Mouse (Mus musculus) liver, adult (tissue): ENCODE data around the gene Bckdk.

Source experiments
- GATA4 ChIP-seq: IDR thresholded peaks from 2 replicates; pipeline ENCODE4 v1.6.1; 2014; ENCODE audit warnings: mild to moderate bottlenecking, low read length; ENCODE audit not compliant: insufficient replicate concordance

The Bckdk gene

DNA sequence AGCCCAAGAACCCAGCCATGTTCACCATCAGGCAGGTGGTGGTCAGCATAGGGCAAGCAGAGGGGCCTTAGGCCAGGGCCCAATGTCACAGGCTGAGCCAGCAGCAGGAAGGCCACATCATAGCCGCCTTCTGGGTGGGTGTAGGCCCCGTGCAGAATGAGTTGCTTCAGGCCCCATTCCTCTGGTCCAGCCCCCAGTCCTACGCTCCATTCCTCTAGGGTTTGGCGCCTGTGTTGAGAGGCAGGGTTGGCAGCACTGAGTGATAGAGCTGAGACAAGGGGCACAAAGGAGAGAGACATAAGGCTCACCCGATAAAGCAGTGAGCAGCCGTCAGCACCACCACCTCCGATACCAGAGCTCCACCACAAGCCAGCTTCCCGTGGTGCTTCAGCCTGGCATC, 16.7 kb upstream of the Bckdk start:
- no peak for TF ChIP-seq GATA4

DNA sequence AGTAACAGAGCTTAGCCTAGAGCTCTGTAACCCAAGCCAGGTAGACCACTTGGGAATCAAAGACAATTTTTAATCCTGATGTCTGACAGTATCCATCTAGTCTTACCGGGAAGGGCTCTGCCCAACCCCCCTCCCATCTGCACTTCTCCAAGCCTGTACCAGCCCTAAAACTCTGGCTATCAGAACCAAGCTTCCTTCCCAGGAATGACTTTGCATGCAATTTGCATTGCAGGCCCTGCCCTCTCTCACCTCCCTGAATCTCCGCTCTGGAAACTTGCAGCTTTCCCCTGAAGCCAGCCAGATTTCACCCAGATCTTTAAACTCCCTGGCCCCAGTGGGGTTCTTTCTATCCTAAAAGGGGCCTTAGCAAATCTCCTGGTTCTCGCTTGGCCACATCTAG, 16.1 kb upstream of the Bckdk start:
- TF ChIP-seq GATA4, result no peak

DNA sequence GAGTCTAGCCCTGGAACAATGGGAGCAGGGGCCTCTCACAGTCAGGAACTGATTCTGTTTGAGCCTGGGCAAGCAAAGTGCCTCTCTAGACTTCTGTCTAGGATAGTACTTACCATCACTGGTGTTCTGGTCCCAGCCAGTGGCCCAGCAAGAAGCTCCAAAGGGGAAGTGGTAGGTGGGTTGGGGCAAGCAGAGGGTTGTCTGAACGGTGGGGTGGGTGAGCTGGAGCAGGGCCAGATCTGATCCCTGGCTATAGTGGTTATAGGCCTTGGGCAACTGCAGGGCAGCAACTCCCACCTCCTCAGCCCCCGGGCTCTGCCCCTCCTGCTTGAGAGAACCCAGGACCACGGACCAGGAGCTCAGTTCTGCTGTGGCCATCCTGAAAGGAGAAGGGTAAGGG, 15.1 kb upstream of the Bckdk start:
- TF ChIP-seq GATA4, result no peak

DNA sequence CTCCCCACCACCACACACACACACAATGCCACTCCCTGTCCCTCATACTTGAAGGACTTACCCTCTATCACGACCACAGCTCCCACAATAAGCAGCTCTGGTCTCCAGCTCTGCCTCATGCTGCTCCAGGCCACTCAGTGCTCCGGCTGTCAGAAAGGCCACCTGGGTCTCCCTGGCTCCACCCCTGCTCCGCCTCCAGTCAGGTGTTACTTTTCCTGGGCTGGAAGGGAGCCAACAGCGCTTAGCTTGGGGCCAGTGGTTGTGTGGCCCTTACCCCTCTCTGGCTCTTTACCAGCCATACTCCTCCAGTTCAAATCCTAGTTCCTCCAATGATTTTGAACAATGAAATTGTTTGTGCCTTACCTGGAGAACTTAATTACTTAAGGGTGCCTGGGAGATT, 13.1 kb upstream of the Bckdk start, which contains the start of gene Prss53:
Prss53 (minus strand) TSS at position 173 of the 400 bp plus-strand sequence.
- no peak for TF ChIP-seq GATA4

DNA sequence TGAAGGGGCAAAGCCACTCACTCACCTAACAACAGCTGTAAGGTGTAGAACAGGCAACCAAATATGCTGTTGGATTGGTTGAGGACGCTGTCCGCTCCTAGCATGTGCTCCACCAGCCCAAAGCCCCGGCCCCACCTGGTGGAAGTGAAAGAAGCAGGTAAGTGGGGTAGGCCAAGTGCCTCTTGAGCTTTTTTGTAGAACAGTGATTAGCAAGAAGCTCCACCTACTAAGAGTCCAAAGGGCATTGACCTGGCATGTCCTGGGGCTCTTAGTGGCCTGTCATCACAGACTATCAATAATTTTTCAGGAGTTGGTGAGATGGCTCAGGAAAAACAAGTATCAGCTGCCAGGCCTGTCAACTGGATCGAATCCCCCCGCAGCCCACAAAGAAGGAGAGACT, 9.4 kb upstream of the Bckdk start:
- TF ChIP-seq GATA4, result no peak

DNA sequence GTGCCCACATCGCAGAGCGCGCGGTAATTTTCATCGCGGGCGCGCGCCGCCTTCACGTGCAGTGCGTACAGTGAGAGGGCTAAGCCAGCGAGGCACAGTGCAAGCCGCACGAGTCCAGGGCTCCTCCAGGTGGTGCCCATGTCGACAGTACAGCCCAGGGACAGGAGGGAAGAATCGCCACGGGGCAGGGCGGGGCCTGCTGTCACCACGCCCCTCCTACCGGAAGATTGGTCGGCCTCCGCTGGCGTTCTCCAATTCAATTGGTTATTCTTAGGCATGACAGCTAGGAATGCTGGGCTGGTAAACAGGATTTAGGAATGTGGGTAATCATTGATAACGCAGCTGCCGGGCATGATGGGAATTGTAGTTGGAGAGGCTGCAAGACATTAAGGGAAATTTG, 8.4 kb upstream of the Bckdk start, which contains the start of the genes Gm21974 and Vkorc1:
Gm21974 (minus strand) TSS at position 13 of the 400 bp plus-strand sequence.
Vkorc1 (minus strand) TSS at position 176 of the 400 bp plus-strand sequence.
- TF ChIP-seq GATA4, result peak; percentile 83; the same call in 1 of the 2 replicates

DNA sequence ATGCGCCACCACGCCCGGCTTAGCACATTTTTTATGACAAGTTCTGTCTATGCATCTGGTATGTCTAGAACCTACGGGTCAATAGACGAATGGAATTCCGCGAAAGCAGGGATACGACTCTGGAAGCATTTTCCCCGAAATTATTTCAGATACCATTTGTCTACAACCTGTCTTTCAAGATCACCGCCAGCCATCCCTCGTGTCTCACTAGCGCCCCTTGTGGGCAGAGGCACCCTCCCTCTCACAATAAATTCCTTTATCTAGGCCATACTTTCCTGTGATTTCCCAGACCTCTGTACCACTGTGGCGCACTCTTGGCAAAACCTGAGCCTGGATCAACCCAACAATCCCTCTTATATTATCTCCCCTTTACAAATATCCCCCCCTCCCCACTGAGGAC, 7.5 kb upstream of the Bckdk start:
- no peak for TF ChIP-seq GATA4

DNA sequence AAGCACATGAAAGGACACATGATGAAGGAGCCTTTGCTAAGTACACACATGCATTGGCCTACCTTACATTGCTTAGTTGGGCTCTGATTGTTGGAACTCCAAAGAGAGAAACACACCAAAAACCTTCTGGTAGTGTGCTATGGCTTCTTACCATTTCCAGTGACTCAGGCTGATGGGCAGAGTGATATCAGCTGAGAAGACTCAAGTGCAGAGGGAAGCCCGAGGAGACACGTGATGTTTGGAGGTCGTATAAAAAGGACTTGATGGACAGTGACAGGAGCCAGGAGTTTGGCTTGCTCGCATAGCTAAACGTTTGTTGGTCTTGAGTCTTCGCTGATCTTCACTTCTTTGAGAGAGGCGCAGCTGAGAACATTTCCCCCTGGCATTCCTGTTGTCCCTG, 6.3 kb upstream of the Bckdk start:
- TF ChIP-seq GATA4, result no peak

DNA sequence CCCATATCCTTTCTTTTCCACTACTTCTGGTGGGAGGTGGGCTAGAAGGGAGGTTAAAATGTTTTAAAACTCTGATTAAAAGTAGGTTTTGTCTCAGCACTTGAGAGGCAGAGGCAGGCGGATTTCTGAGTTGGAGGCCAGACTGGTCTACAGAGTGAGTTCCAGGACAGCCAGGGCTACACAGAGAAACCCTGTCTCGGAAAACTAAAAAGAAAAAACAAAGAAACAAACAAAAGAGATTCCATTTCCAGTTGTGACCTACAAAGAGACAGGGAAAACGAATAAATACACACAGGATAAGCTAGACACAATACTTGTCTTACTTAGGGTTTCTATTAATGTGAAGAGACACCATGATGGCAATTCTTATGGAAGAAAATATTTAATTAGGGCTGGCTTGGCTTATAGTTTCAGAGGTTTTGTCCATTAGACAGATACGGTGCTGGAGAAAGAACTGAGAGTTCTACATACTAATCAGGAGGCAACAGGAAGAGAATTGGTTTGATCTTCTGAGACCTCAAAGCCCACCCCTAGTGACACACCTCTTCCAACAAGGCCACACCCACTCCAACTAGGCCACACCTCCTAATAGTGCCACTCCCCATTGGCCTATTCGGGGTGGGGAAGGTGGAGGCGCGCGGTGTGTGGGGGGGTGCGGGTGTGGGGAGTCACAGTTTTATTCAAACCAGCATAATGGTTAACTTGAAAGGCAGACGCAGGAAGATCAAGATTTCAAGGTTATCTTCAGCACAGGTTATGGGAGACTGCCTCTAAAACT, 5.5 kb upstream of the Bckdk start:
- TF ChIP-seq GATA4, result no peak

DNA sequence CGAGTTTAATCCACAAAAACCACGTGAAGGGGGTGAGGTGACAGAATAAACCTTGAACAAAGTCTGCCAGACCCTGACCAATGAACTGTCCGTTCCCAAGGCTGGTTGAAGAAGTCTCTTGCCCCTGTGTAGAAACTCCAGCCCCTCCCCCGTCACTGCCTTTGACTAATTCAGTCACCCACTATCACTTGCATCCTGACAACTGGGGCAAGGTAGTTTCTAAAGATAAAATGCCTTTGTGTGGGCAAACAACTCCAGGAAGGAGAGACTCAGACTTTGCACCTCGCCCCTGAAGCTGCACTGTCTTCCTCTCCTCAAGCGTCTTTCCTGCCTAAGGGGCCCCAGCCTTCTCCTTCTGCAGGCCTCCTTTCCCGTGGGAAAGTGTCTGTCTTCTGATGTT, 3.9 kb upstream of the Bckdk start:
- TF ChIP-seq GATA4, result no peak

DNA sequence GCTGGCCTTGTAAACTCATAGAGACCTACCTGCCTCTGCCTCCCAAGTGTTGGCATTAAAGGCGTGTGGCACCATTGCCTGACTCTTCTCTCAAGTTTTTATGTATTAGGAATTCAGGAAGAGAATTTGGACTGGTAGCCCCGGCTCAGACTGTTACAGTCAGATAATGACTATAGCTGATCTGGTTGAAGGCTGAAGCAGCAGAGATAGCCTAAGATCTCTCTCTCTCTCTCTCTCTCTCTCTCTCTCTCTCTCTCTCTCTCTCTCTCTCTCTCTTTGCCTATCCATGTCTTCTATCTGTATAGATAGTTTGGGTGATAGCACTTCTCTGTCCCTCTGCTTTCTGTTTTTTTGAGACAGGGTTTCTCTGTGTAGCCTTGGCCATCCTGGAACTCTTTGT, 2.1 kb upstream of the Bckdk start:
- TF ChIP-seq GATA4, result no peak

DNA sequence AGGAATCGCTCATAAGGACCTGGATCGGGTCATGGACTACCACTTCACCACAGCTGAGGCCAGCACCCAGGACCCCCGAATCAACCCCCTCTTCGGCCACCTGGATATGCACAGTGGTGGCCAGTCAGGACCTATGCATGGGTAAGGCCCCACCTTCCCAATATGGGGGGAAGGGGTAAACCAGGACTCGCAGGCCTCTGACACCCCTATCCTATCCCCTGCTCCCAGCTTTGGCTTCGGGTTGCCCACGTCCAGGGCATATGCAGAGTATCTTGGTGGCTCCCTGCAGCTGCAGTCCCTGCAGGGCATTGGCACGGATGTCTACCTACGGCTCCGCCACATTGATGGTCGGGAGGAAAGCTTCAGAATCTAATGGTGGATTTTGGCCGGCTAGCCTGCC, 4.1 kb downstream of the Bckdk start:
- TF ChIP-seq GATA4, result no peak

DNA sequence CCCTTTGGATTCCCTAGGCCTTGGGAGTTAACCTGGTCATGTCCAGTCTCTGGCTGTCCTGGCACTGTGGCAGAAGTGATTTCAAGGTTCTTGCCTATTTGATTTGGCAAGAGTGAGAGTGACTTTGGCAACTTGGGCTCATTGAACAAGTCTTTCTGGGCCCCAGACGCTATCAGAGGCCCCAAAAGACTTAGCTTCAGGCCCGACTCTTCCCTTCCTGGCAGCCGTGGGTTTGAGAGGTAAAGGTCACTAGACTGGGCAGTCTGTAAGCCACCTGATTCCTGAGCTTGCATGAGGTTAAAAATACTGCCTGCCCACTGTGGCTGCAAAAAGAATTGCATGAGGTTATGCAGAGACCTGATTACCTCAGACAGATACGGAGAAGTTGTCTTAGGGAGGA, 4.8 kb downstream of the Bckdk start:
- TF ChIP-seq GATA4, result no peak

DNA sequence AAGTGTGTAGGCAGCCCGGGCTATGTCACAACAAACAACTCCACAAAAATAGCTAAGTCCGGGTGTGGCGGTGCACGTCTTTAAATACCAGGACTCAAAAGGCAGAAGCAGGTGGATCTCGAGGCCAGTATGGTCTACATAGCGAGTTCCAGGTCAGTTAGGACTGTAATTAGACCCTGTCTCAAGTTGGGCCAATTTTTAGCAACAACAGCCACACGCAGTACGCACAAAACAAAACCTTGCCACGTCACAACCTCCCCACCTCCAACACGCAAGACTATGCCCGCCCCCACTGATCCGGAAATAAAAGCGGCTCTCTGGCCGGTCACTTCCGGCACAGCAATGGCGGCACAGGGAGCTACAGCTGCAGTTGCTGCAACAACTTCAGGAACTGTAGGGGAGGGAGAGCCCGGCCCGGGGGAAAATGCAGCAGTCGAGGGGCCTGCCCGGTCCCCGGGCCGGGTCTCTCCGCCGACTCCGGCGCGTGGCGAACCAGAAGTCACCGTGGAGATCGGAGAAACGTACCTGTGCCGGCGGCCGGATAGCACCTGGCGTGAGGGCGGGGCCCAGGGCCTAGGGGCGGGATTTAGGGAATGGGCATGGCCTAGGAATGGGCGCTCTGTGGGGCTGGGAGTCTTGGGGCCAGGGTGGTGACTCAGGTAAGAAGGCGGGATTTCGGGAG, 8.4 kb downstream of the Bckdk start, which contains the start of gene Kat8:
Kat8 (plus strand) TSS at position 327 of the 682 bp plus-strand sequence.
- TF ChIP-seq GATA4, result no peak

DNA sequence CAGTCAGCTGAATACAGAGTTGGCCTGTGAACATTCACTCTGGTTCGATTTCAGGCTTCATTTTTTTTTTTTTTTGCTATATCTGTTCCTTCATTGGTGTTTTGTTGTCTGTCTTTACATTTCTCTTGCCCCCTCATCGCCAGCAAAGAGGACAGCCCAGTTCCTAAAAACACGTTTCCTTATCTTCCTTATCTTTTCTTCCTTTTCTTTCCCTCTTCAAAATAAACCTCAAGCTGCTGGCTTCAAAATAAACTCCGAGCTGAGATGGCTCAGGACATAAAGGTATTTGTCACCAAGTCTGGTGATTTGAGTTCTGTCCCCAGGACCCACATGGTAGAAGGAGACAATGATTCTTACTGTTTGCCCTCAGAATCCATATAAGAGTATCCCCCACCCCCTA, 9.1 kb downstream of the Bckdk start:
- no peak for TF ChIP-seq GATA4

DNA sequence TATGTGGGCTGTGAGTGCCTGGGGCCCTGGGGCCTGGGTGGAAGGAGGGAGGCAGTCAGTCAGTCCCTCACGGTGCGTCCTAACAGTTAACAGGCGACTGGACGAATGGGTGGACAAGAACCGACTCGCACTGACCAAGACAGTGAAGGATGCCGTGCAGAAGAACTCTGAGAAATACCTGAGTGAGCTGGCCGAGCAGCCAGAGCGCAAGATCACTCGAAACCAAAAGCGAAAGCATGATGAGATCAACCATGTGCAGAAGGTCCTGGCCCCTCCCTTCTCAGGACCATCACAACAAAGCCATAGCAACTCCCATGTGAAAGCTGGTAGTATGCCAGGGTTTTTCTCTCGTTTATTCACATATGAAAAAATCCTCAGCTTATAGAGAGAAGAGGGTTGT, 11.4 kb downstream of the Bckdk start:
- TF ChIP-seq GATA4, result no peak

DNA sequence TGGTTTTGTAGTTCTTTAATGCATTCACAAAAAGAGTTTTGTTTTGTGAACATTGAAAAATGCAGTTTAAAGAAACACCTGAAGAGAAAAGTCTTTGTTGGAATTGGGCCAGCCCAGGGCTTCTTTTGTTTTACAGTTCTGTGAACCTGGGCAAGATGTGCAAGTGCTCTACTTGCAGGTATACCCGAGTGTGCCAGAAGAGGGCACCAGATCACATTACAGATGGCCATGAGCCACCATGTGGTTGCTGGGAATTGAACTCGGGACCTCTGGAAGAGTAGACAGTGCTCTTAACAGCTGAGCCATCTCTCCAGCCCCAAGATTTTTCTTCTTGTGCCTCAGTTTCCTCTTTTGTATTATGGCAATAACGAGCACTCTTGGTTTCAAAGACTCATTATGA, 14.3 kb downstream of the Bckdk start:
- TF ChIP-seq GATA4, result no peak

DNA sequence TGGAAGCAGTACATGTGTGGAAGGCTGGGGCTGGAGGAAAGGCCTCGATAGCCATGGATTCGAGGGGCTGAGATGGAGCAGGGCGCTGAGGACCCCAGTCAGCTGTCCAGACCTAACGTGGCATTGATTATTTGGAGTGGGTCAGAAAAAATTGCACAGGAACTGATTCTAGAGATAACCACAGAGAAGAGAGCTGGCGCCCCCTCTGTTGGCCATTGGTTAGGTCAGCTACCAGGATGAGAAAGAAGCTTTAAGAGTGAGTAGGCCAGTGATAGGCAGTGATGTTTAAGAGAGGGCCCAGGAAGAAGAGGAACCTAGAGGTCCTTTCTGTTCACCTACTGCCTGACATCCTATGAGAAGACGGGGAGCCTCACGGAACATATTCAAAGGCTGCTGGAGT, 15.4 kb downstream of the Bckdk start:
- TF ChIP-seq GATA4, result no peak
